Mouse (Mus musculus) c-Kit-negative CD71-positive TER-119-positive erythroid progenitor cells, embryonic 14.5 days (primary cell): ENCODE data around the gene Fmo6.

ENCODE experiments used
- DNase-seq: peaks from one replicate; pipeline ENCODE4 v3.0.0-alpha.2; 2013; ENCODE audit warnings: low read depth, low spot score

The Fmo6 gene

GRCm38 (mm10) chr1:162937415-162937814, at the start of gene Fmo6:
TSS of gene Fmo6 (minus strand) at chr1:162937515.
- DNase-seq = no peak

- no peak for DNase-seq
Observed at GRCm38 (mm10) chr1:162986777-162987176, 49.5 kb upstream of the Fmo6 start.

GRCm38 (mm10) chr1:162986121-162986748, 48.9 kb upstream of the Fmo6 start:
- no peak for DNase-seq

GRCm38 (mm10) chr1:162984428-162984827, 47.1 kb upstream of the Fmo6 start, which contains the start of gene Fmo3:
TSS of gene Fmo3 (minus strand) at chr1:162984528.
- DNase-seq = no peak

DNA sequence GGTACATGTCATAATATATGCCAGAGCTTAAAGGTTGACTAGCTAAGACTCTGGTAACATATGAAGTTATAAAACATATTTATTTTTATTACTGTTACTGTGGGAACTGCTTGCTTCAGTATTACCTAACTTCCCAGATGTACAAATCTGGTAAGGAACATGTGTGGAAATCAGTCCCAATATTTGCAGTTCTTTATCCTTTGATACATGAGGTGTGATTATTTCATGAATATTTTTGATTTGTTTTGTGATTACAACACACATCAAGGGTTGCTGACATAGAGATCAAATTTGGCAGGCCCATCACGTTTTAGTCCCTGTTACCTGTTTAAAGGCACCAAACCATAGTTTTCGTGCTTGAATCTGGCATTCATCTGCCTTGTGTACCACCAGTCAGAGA, 26.2 kb upstream of the Fmo6 start:
- DNase-seq = no peak

DNA sequence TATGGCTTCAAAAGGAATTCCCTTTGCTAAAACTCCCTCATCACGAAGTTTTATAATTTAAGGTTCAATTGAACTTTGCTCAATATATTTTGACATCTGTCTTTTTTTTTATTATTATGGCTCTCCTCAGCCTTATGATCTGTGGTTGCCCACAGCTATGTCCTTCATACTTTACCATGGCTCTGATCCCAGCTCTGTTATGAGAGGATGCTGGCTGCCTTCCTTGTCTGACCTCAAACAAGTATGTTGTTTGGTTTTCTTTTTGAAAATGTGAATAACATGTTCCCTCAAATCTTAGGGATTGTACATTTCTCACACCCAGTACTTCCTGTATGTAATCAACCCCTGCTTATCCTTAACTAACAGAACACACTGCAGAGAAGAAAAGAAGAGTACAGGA, 20.1 kb upstream of the Fmo6 start:
- no peak for DNase-seq

GRCm38 (mm10) chr1:162953079-162953478, 15.8 kb upstream of the Fmo6 start:
- DNase-seq = no peak

DNA sequence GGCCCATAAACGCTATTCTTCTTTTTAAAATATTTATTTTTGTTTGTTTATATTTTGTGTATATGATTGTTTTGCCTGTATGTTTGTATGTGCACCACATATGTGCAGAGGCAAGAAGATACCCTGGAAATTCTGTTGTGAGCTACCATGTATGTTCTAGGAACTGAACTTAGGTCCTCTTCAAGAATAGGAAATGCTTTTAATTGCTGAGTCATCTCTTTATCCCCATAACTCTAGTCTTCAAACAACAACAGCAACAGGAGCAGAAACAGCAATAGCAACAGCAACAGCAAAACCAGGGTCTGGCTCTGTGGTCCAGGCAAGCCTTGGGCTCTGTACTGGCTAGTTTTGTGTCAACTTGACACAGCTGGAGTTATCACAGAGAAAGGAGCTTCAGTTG, 12.4 kb upstream of the Fmo6 start:
- DNase-seq = no peak

- no peak for DNase-seq
Observed at GRCm38 (mm10) chr1:162947934-162948333, 10.6 kb upstream of the Fmo6 start.

DNA sequence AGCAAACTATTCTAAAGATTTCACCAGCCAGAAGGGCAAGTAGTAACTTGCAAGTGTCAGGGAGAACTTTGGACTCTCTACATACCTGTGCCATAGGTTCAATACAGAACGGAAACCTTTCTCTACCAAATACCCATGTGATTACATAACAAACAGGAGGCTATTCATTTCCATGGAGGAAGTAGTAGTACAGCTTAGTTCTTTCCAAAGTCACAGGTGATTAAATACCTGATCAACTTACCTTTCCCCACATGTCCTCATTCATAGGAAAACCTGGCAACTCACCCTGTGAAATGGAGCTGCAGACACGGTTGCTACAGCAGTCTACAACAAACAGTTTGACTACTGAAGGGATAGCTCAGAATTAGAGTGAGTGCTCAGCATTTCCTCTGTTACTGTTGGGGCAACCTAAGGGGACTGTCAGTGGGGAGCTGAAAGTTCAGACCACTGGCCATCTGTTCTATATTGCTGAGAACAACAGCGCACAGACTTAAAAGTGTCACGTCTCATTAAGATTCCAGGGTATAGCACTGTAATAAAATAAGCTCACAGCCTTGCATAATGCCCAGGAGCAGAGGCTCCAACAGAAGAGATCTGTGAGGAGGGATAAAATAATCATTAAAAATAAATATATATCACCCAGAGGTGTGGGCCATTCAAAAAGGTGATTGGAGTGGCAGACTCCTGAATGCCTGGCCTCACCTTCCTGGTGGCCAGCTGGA, 9.7 kb upstream of the Fmo6 start:
- DNase-seq = no peak

GRCm38 (mm10) chr1:162943700-162944099, 6.4 kb upstream of the Fmo6 start:
- DNase-seq = no peak

GRCm38 (mm10) chr1:162938696-162939351, 1.5 kb upstream of the Fmo6 start:
- DNase-seq = no peak

- DNase-seq = no peak
Observed at GRCm38 (mm10) chr1:162937970-162938695, 818 bp upstream of the Fmo6 start.

- no peak for DNase-seq
Observed at GRCm38 (mm10) chr1:162934374-162935012, 2.8 kb downstream of the Fmo6 start.

- no peak for DNase-seq
Observed at GRCm38 (mm10) chr1:162932386-162932785, 4.9 kb downstream of the Fmo6 start.

- DNase-seq = no peak
Observed at GRCm38 (mm10) chr1:162931880-162932279, 5.4 kb downstream of the Fmo6 start.

GRCm38 (mm10) chr1:162931310-162931875, 5.9 kb downstream of the Fmo6 start:
- no peak for DNase-seq

DNA sequence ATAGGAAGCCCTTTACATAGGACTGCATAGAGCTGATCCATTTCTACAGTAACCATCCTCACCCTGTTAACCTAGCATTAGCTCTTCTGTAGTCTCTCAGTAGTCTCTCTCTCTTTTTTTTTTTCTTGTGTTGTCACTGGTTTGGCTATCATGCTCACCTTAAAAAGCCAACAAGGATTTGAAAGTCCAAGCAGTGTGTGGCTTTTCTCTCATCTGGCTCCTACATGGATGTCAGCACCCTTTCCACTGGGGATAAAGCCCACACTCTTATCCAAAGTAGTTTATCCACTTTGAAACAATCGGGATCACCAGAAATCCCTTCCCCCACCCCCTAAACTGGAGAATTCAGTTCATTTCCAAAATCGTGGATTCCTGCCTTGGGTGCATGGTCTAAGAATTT, 6.7 kb downstream of the Fmo6 start:
- DNase-seq = no peak

DNA sequence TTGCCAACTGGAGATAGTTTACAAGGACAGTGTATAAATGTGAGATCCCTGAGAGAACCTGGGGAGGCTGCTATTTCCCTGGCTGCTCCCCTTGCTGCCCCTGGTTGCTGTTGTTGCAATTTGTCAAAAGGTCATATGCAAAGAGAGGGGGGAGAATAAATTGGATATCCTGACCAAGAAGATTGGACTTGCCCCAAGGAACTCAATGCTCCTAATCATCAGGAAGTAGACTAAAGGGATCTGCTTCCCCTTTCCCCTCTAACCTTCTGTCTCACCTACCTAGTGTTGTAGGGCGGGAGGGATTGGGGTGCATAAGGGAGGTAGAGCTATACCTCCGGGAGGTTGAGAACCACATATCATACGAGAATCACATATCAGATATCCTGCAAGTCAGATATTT, 8.2 kb downstream of the Fmo6 start:
- no peak for DNase-seq

GRCm38 (mm10) chr1:162925121-162925520, 12.2 kb downstream of the Fmo6 start:
- DNase-seq = no peak

DNA sequence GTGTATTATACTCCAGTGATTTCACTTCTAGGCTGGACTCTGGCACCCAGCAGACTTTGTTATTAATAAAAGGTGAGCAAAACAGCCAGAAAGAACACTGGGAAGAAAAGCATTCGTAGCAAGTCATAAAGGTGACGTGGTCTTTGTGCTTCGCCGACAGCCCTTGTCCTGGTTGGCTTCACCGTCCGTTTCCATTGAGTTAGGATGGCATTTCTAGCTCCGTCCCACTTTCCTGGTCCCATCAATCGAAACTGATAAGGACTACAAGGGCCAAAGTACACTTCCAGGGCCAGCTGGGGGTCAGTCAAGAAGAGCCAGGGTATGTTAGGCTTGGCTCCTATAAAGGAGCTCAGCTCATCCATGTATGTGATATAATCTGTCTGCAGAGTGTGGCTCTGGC, 20.7 kb downstream of the Fmo6 start:
- DNase-seq = no peak
